Mouse (Mus musculus) hindbrain, embryonic 16.5 days (tissue): ENCODE data around the gene Mnd1. TPM values are rescaled to one million over a fixed set of nuclear protein-coding genes. Genes with fewer than 3 reads are reported as not detected.

ENCODE experiments used
- polyA plus RNA-seq: library from polyadenylated mRNA; unstranded; fragments of >200 nt; fragmentation: Nextera tagmentation; extraction: Ambion mirVana; gene quantifications from 2 replicates; pipeline ENCODE4 v1.2.1, GENCODE M21; 2015

The Mnd1 gene
- polyA plus RNA-seq, 1 experiment from 2014 or later: 2.9 TPM

Other genes starting within 250 kb of the Mnd1 start
- gene Tmem131l, start 115.6 kb downstream of the Mnd1 start, polyA plus RNA-seq: 34.6 and 45.2 TPM in 2 replicates
- gene Gm6525, start 18.3 kb upstream of the Mnd1 start, polyA plus RNA-seq: 1.6 and 1.8 TPM in 2 replicates
- 151 and 154 TPM in 2 replicates for gene Trim2, start 151.1 kb upstream of the Mnd1 start, polyA plus RNA-seq